Mouse (Mus musculus) lung, embryonic 15.5 days (tissue): ENCODE measurements at regions not wholly inside any gene's neighbourhood (a gene's known extent, or its start where the extent isn't known, plus 50 kb on each side); places are given as distances from the start of the nearest gene placed in this dataset.

Source experiments
- ATAC-seq: fragments of 200-750 bp; cut with Nextera tagmentation; 2 replicates; pipeline ENCODE4 v1.8.0; 2017; ENCODE audit warnings: moderate number of reproducible peaks, borderline replicate concordance; ENCODE audit not compliant: low FRiP score, low TSS enrichment; ENCODE audit errors: extremely low read depth
- H3K27ac ChIP-seq: fragments of 300-500 bp; sonication (generic); 2 replicates; pipeline ENCODE4 v1.5.1; 2015; ENCODE audit warnings: moderate library complexity, mild to moderate bottlenecking, inconsistent platforms
- H3K27me3 ChIP-seq: fragments of 300-500 bp; sonication (generic); 2 replicates; pipeline ENCODE4 v1.6.1; 2015; ENCODE audit warnings: inconsistent platforms
- H3K36me3 ChIP-seq: fragments of 300-500 bp; sonication (generic); 2 replicates; pipeline ENCODE4 v1.6.1; 2015; ENCODE audit warnings: inconsistent platforms
- H3K4me1 ChIP-seq: fragments of 300-500 bp; sonication (generic); 2 replicates; pipeline ENCODE4 v1.6.1; 2015; ENCODE audit warnings: inconsistent platforms
- H3K4me2 ChIP-seq: fragments of 300-500 bp; sonication (generic); 2 replicates; pipeline ENCODE4 v1.6.1; 2015; ENCODE audit warnings: inconsistent platforms, mild to moderate bottlenecking, moderate library complexity
- H3K4me3 ChIP-seq: fragments of 300-500 bp; sonication (generic); 2 replicates; pipeline ENCODE4 v1.5.1; 2015; ENCODE audit warnings: mild to moderate bottlenecking, inconsistent platforms
- H3K9ac ChIP-seq: fragments of 300-500 bp; sonication (generic); 2 replicates; pipeline ENCODE4 v1.6.1; 2015; ENCODE audit warnings: inconsistent platforms
- H3K9me3 ChIP-seq: fragments of 300-500 bp; sonication (generic); 2 replicates; pipeline ENCODE4 v1.6.1; 2016; ENCODE audit warnings: inconsistent platforms
- WGBS: fragments of 180-500 bp; shearing (Covaris S2); methylation state at CpG from one replicate; pipeline ENCODE4 v1.1.7; 2015; 5-methylcytosine and 5-hydroxymethylcytosine counted together

GRCm38 (mm10) chr14:25063090-25063489 lies 395.9 kb upstream of the Zmiz1 start:
- H3K4me2 ChIP-seq: no peak overlapping the region
- no peak for ATAC-seq
- peaks cover 19% of the 10 kb centered on the region for H3K4me1 ChIP-seq
- H3K9ac ChIP-seq: no peak overlapping the region
- H3K4me3 ChIP-seq: no peak overlapping the region
- WGBS: 48% methylated on average over 5 of the region's 5 CpGs
- H3K36me3 ChIP-seq: no peaks in the 10 kb centered on the region
- no peaks in the 10 kb centered on the region for H3K9me3 ChIP-seq
- H3K27me3 ChIP-seq: no peaks in the 10 kb centered on the region; the same call in 1 of the 2 replicates
- H3K27ac ChIP-seq: no peak overlapping the region

GRCm38 (mm10) chr14:25064190-25064947 lies 394.6 kb upstream of the Zmiz1 start:
- ATAC-seq: no peak
- H3K4me1 ChIP-seq: peaks cover 31% of the 10 kb centered on the region

GRCm38 (mm10) chr14:25067435-25067834 lies 391.6 kb upstream of the Zmiz1 start:
- no peaks in the 10 kb centered on the region; the same call in 1 of the 2 replicates for H3K27me3 ChIP-seq
- H3K9me3 ChIP-seq: no peaks in the 10 kb centered on the region
- H3K36me3 ChIP-seq: no peaks in the 10 kb centered on the region
- no peak overlapping the region for H3K4me2 ChIP-seq
- H3K9ac ChIP-seq: no peak overlapping the region
- no peak for ATAC-seq
- H3K4me1 ChIP-seq: peaks cover 38% of the 10 kb centered on the region
- no peak overlapping the region for H3K27ac ChIP-seq
- WGBS: 87% methylated on average over 5 of the region's 5 CpGs
- no peak overlapping the region for H3K4me3 ChIP-seq

More at GRCm38 (mm10) chr14:25064190-25064947, 394.6 kb upstream of the Zmiz1 start:
- Histone ChIP-seq H3K4me2 (no peak overlapping the region), H3K36me3 (no peaks in the 10 kb centered on the region), H3K9me3 (no peaks in the 10 kb centered on the region), H3K27me3 (no peaks in the 10 kb centered on the region; the same call in 1 of the 2 replicates), H3K4me3 (no peak overlapping the region), H3K27ac (no peak overlapping the region), H3K9ac (no peak overlapping the region)
- 51% methylated on average over 8 of the region's 8 CpGs for WGBS

GRCm38 (mm10) chr14:25068430-25068829 lies 390.6 kb upstream of the Zmiz1 start:
- no peaks in the 10 kb centered on the region; the same call in 1 of the 2 replicates for H3K27me3 ChIP-seq
- H3K9me3 ChIP-seq: no peaks in the 10 kb centered on the region
- H3K36me3 ChIP-seq: no peaks in the 10 kb centered on the region
- WGBS: 2% methylated on average over 8 of the region's 8 CpGs
- H3K4me3 ChIP-seq: no peak overlapping the region
- peaks cover 38% of the 10 kb centered on the region for H3K4me1 ChIP-seq
- no peak overlapping the region for H3K9ac ChIP-seq
- ATAC-seq: peak; percentile 87
- H3K4me2 ChIP-seq: peak overlapping the region; percentile 19; the same call in 1 of the 2 replicates
- no peak overlapping the region; the same call in 1 of the 2 replicates for H3K27ac ChIP-seq

- Histone ChIP-seq H3K4me2 (no peak overlapping the region), H3K9me3 (no peaks in the 10 kb centered on the region), H3K27me3 (no peaks in the 10 kb centered on the region; the same call in 1 of the 2 replicates), H3K4me1 (peaks cover 19% of the 10 kb centered on the region), H3K9ac (no peak overlapping the region), H3K4me3 (no peak overlapping the region), H3K36me3 (no peaks in the 10 kb centered on the region), H3K27ac (no peak overlapping the region)
- ATAC-seq: no peak
- 69% methylated on average over 5 of the region's 5 CpGs for WGBS
Observed at GRCm38 (mm10) chr14:25073143-25073542, 385.8 kb upstream of the Zmiz1 start.

- Histone ChIP-seq H3K9ac (no peak overlapping the region), H3K4me1 (peaks cover 9% of the 10 kb centered on the region), H3K36me3 (no peaks in the 10 kb centered on the region), H3K9me3 (no peaks in the 10 kb centered on the region), H3K4me2 (no peak overlapping the region), H3K27me3 (no peaks in the 10 kb centered on the region; the same call in 1 of the 2 replicates), H3K4me3 (no peak overlapping the region), H3K27ac (no peak overlapping the region)
- no peak for ATAC-seq
- WGBS: 80% methylated on average over 9 of the region's 9 CpGs
Observed at GRCm38 (mm10) chr14:25074022-25074800, 384.8 kb upstream of the Zmiz1 start.

- H3K4me3 ChIP-seq: no peak overlapping the region
- no peak for ATAC-seq
- no peak overlapping the region for H3K9ac ChIP-seq
- H3K4me2 ChIP-seq: no peak overlapping the region
- H3K36me3 ChIP-seq: no peaks in the 10 kb centered on the region
- H3K27me3 ChIP-seq: no peaks in the 10 kb centered on the region
- H3K27ac ChIP-seq: no peak overlapping the region
- WGBS: 84% methylated on average over 5 of the region's 5 CpGs
- H3K4me1 ChIP-seq: 0 out of 2 replicates have a peak, but pooled peaks cover 2% of the 10 kb centered on the region
- H3K9me3 ChIP-seq: no peaks in the 10 kb centered on the region
Observed at GRCm38 (mm10) chr14:25074891-25075290, 384.1 kb upstream of the Zmiz1 start.

GRCm38 (mm10) chr14:25080431-25080830 lies 378.6 kb upstream of the Zmiz1 start:
- no peak for ATAC-seq
- Histone ChIP-seq H3K27me3 (no peaks in the 10 kb centered on the region), H3K9me3 (no peaks in the 10 kb centered on the region), H3K9ac (no peak overlapping the region), H3K4me1 (no peaks in the 10 kb centered on the region), H3K36me3 (no peaks in the 10 kb centered on the region), H3K27ac (no peak overlapping the region), H3K4me3 (no peak overlapping the region), H3K4me2 (no peak overlapping the region)
- WGBS: 66% methylated on average over 3 of the region's 3 CpGs

- H3K9ac ChIP-seq: no peak overlapping the region
- ATAC-seq: no peak
- 71% methylated on average over 4 of the region's 4 CpGs for WGBS
- H3K27me3 ChIP-seq: no peaks in the 10 kb centered on the region
- no peaks in the 10 kb centered on the region for H3K36me3 ChIP-seq
- H3K9me3 ChIP-seq: no peaks in the 10 kb centered on the region
- H3K27ac ChIP-seq: no peak overlapping the region
- no peak overlapping the region for H3K4me3 ChIP-seq
- H3K4me1 ChIP-seq: no peaks in the 10 kb centered on the region
- no peak overlapping the region for H3K4me2 ChIP-seq
Observed at GRCm38 (mm10) chr14:25083847-25084246, 375.1 kb upstream of the Zmiz1 start.

GRCm38 (mm10) chr14:25096786-25097185 lies 362.2 kb upstream of the Zmiz1 start:
- Histone ChIP-seq H3K27me3 (no peaks in the 10 kb centered on the region), H3K4me3 (no peak overlapping the region), H3K4me2 (no peak overlapping the region), H3K9me3 (no peaks in the 10 kb centered on the region), H3K36me3 (no peaks in the 10 kb centered on the region), H3K27ac (no peak overlapping the region), H3K9ac (no peak overlapping the region), H3K4me1 (no peaks in the 10 kb centered on the region)
- no peak for ATAC-seq
- WGBS: 69% methylated on average over 3 of the region's 3 CpGs

- H3K27me3 ChIP-seq: no peaks in the 10 kb centered on the region
- H3K4me3 ChIP-seq: no peak overlapping the region
- 75% methylated on average over 10 of the region's 10 CpGs for WGBS
- no peak overlapping the region for H3K4me2 ChIP-seq
- H3K27ac ChIP-seq: no peak overlapping the region
- no peaks in the 10 kb centered on the region for H3K36me3 ChIP-seq
- peaks cover 15% of the 10 kb centered on the region for H3K4me1 ChIP-seq
- H3K9me3 ChIP-seq: no peaks in the 10 kb centered on the region
- H3K9ac ChIP-seq: no peak overlapping the region
- no peak for ATAC-seq
Observed at GRCm38 (mm10) chr14:25105391-25105790, 353.6 kb upstream of the Zmiz1 start.

GRCm38 (mm10) chr14:25106451-25106850 lies 352.5 kb upstream of the Zmiz1 start:
- no peaks in the 10 kb centered on the region for H3K9me3 ChIP-seq
- no peaks in the 10 kb centered on the region for H3K27me3 ChIP-seq
- H3K36me3 ChIP-seq: no peaks in the 10 kb centered on the region
- WGBS: 92% methylated on average over 2 of the region's 2 CpGs
- no peak overlapping the region for H3K9ac ChIP-seq
- no peak overlapping the region for H3K4me3 ChIP-seq
- H3K4me1 ChIP-seq: peaks cover 15% of the 10 kb centered on the region
- H3K4me2 ChIP-seq: no peak overlapping the region
- H3K27ac ChIP-seq: no peak overlapping the region
- no peak for ATAC-seq
